9 mouse cellular contexts compared by ENCODE assay signal in the genomic region with DNA sequence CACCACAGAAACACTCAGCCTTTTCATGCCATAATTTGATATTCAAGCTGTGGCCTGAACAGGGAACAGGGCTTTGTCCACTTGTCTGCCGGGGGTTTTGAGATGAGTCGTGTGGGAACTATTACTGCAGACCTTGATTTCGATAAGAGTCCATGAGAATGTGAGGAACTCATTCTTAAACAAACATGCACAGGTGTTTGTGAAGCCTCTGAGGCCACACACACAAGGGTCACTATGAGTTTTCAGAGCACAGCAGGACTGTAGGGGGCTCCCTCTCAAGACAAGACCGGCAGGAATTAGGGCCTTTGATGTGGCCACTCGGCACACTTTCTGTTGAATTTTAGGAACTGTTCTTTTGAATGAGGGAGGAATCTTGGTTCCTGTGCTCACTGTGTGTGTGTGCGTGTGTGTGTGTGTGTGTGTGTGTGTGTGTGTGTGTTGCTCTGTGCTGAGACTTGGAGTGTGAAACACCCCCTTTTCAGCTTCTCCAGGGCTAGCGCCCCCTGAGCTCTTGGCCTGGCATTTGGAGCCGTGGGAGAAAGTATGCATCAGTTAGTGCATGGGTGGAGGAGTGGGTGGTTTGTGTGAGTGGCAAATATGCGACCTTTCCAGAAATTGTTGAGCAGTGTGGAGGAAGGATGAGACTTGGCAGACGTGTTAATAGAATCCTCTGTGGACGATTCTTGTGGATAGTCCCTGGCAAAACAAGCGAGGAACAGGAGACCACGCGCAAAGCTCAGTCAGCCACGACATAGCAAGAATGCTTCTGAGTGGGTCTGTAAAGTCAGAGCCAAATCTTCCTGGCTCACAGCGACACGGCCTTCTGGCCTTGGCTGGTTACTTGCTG. TPM values are rescaled to one million over a fixed set of nuclear protein-coding genes. Genes with fewer than 3 reads are reported as not detected.
DNase-seq lines count a peak whose midpoint lies in the region; ATAC-seq and TF ChIP-seq lines count a peak whose summit lies in the region.
"Had no signal": no experiment of that assay in that cellular context is flagged by ENCODE, and none has a peak within 500 bp of the region (broad histone marks: within the 10 kb centered on the region; RNA-seq: fewer than 3 reads in every experiment).

No protein-coding gene starts in this region.

- H3K27me3 ChIP-seq in lung, postnatal 0 days (replicated peaks; ENCODE audit: insufficient read depth, low read length) = no peaks in the 10 kb centered on the region
- H3K27me3 ChIP-seq: CH12.LX had no signal

- no peaks in the 10 kb centered on the region for H3K9me3 ChIP-seq in lung, postnatal 0 days (ENCODE audit: low read length)

- H3K27ac ChIP-seq in lung, postnatal 0 days (ENCODE audit: low read length) = peak overlapping the region; percentile 54; the same call in 1 of the 2 replicates

- ATAC-seq in lung, postnatal 0 days = no peak

- H3K9ac ChIP-seq in lung, postnatal 0 days (replicated peaks; ENCODE audit: low read depth) = no peak overlapping the region

- DNase-seq in cerebellum, postnatal 10 days = peak; percentile 52 to 66
- DNase-seq in cerebellum, adult 18-20 months = no peak
- no peak for DNase-seq in lung, postnatal 0 days (ENCODE audit: low spot score)
- no peak for DNase-seq in lung, adult 18-20 months
- DNase-seq in layer of hippocampus, adult 9-11 months = peak; percentile 76
- peak; percentile 62 to 72 for DNase-seq in right cerebral cortex, postnatal 10 days (ENCODE audit: low spot score in 2 of 2)
- no peak for DNase-seq in spleen, adult 12 weeks (ENCODE audit: low spot score)
- DNase-seq in urinary bladder, postnatal 14 days (ENCODE audit: low spot score) = no peak

- H3K4me2 ChIP-seq in lung, postnatal 0 days (replicated peaks; ENCODE audit: low read depth, low read length) = no peak overlapping the region

- peak; percentile 30 for TF ChIP-seq CTCF in lung, postnatal 0 days (IDR thresholded peaks at IDR 0.05)

- no peak for TF ChIP-seq EP300 in lung, postnatal 0 days (IDR thresholded peaks at IDR 0.05)

- no peak overlapping the region for H3K4me3 ChIP-seq in lung, postnatal 0 days (ENCODE audit: low read depth, low read length)

- H3K4me1 ChIP-seq in lung, postnatal 0 days (ENCODE audit: insufficient read depth, low read depth, low read length) = peaks cover 16% of the 10 kb centered on the region; the same call in 1 of the 2 replicates

- H3K36me3 ChIP-seq in lung, postnatal 0 days (ENCODE audit: insufficient read depth, low read length) = no peaks in the 10 kb centered on the region

- 45% methylated on average over 17 of the region's 17 CpGs for WGBS in lung, postnatal 0 days

RNA-seq across cellular contexts. Expression of a gene that starts 5.2 kb away (rescaled TPM):
- 18.1 and 19.1 TPM in 2 replicates for polyA plus RNA-seq in lung, postnatal 0 days (2015; fragmentation: Nextera tagmentation; extraction: Ambion mirVana)

RNA-seq across cellular contexts. Expression of a gene that starts 35.4 kb away (rescaled TPM):
- 3.0 and 3.9 TPM in 2 replicates for polyA plus RNA-seq in lung, postnatal 0 days (2015; fragmentation: Nextera tagmentation; extraction: Ambion mirVana)

RNA-seq across cellular contexts. Expression of a gene that starts 46.5 kb away (rescaled TPM):
- 554 and 577 TPM in 2 replicates for polyA plus RNA-seq in lung, postnatal 0 days (2015; fragmentation: Nextera tagmentation; extraction: Ambion mirVana)

RNA-seq across cellular contexts. Expression of a gene that starts 47.0 kb away (rescaled TPM):
- 34.4 and 35.3 TPM in 2 replicates for polyA plus RNA-seq in lung, postnatal 0 days (2015; fragmentation: Nextera tagmentation; extraction: Ambion mirVana)

Comparison
In these comparisons a context has a peak if more than half of its experiments do, and no peak if none do; other contexts are left out.
1. DNase-seq: peak in cerebellum, postnatal 10 days (2 of 2), layer of hippocampus, adult 9-11 months (single experiment) and right cerebral cortex, postnatal 10 days (2 of 2); none in cerebellum, adult 18-20 months (0 of 2), lung, postnatal 0 days (single experiment), lung, adult 18-20 months (0 of 2), spleen, adult 12 weeks (single experiment) and urinary bladder, postnatal 14 days (single experiment).